Mouse (Mus musculus): Measurements from ENCODE around the gene Pxn.

- no peak for TF ChIP-seq TAL1 (IDR thresholded peaks at IDR 0.05; ENCODE audit: low read length)
- no peak for TF ChIP-seq GATA1 (IDR thresholded peaks at IDR 0.05; ENCODE audit: low read length)
These were observed 10.4 kb downstream of the Pxn start for GRCm38 (mm10) chr5:115516908-115517307.
